Mouse (Mus musculus) stomach, postnatal 0 days (tissue): ENCODE results near the gene Pex7. TPM values are rescaled to one million over a fixed set of nuclear protein-coding genes. Genes with fewer than 3 reads are reported as not detected.

Source experiments
- ATAC-seq: fragments of 200-750 bp; cut with Nextera tagmentation; 2 replicates; pipeline ENCODE4 v1.8.0; 2017; ENCODE audit not compliant: low FRiP score, low TSS enrichment
- DNase-seq: peaks from one replicate; pipeline ENCODE4 v3.0.0-alpha.2; 2016; ENCODE audit warnings: low spot score
- H3K27ac ChIP-seq: fragments of 300-500 bp; sonication (generic); replicated peaks from 2 replicates; pipeline ENCODE4 v1.5.1; 2014; ENCODE audit warnings: mild to moderate bottlenecking, control low read depth
- H3K27me3 ChIP-seq: fragments of 300-500 bp; sonication (generic); 2 replicates; pipeline ENCODE4 v1.6.1; 2014; ENCODE audit warnings: low read length; ENCODE audit not compliant: control insufficient read depth, insufficient read depth
- H3K36me3 ChIP-seq: fragments of 300-500 bp; sonication (generic); 2 replicates; pipeline ENCODE4 v1.6.1; 2014; ENCODE audit warnings: low read length, mixed read lengths; ENCODE audit not compliant: control insufficient read depth, insufficient read depth
- H3K4me1 ChIP-seq: fragments of 300-500 bp; sonication (generic); replicated peaks from 2 replicates; pipeline ENCODE4 v1.6.1; 2014; ENCODE audit warnings: antibody characterized with exemption; ENCODE audit not compliant: control insufficient read depth, insufficient read depth
- H3K4me2 ChIP-seq: fragments of 300-500 bp; sonication (generic); replicated peaks from 2 replicates; pipeline ENCODE4 v1.6.1; 2014; ENCODE audit warnings: low read depth, mild to moderate bottlenecking, control low read depth, moderate library complexity
- H3K4me3 ChIP-seq: fragments of 300-500 bp; sonication (generic); 2 replicates; pipeline ENCODE4 v1.5.1; 2014; ENCODE audit warnings: low read depth, low read length, control low read depth
- H3K9ac ChIP-seq: fragments of 300-500 bp; sonication (generic); 2 replicates; pipeline ENCODE4 v1.6.1; 2014; ENCODE audit warnings: mild to moderate bottlenecking, low read length, control low read depth, mixed read lengths
- H3K9me3 ChIP-seq: fragments of 300-500 bp; sonication (generic); 2 replicates; pipeline ENCODE4 v1.6.1; 2016; ENCODE audit warnings: low read length; ENCODE audit not compliant: control insufficient read depth
- CTCF ChIP-seq: IDR thresholded peaks from 2 replicates; pipeline ENCODE4 v1.5.1; 2016; ENCODE audit warnings: antibody characterized with exemption, low read depth, mild to moderate bottlenecking, moderate library complexity
- EP300 ChIP-seq: optimal IDR thresholded peaks from 2 replicates; pipeline ENCODE3; 2016; ENCODE audit warnings: antibody characterized with exemption
- WGBS: fragments of 180-500 bp; shearing (Covaris S2); extraction: QIAGEN DNeasy Blood & Tissue Kit; methylation state at CpG from one replicate; pipeline ENCODE4 v1.1.7; 2014; 5-methylcytosine and 5-hydroxymethylcytosine counted together
- polyA plus RNA-seq: library from polyadenylated mRNA; unstranded; fragments of >200 nt; fragmentation: Nextera tagmentation; extraction: Ambion mirVana; gene quantifications from 2 replicates; pipeline ENCODE4 v1.2.1, GENCODE M21; 2015

Gene Pex7
- polyA plus RNA-seq, 1 experiment from 2014 or later: 56.0 TPM

GRCm38 (mm10) chr10:19941914-19942313 is 34.4 kb upstream of the Pex7 start:
- Histone ChIP-seq H3K9me3 (no peaks in the 10 kb centered on the region), H3K27me3 (no peaks in the 10 kb centered on the region), H3K4me3 (no peak overlapping the region), H3K27ac (no peak overlapping the region), H3K4me2 (no peak overlapping the region), H3K9ac (no peak overlapping the region), H3K4me1 (no peaks in the 10 kb centered on the region), H3K36me3 (no peaks in the 10 kb centered on the region)
- DNase-seq: peak; percentile 42
- TF ChIP-seq CTCF: no peak
- no peak for TF ChIP-seq EP300
- whole genome bisulfite sequencing: 68% methylated on average over 9 of the region's 9 CpGs
- ATAC-seq: peak; percentile 59; the same call in 1 of the 2 replicates

GRCm38 (mm10) chr10:19941063-19941462 is 33.6 kb upstream of the Pex7 start:
- no peaks in the 10 kb centered on the region for H3K36me3 ChIP-seq
- H3K4me1 ChIP-seq: no peaks in the 10 kb centered on the region
- TF ChIP-seq EP300 (no peak), CTCF (no peak)
- WGBS: 54% methylated on average over 6 of the region's 6 CpGs
- H3K9me3 ChIP-seq: no peaks in the 10 kb centered on the region
- no peak overlapping the region for H3K9ac ChIP-seq
- ATAC-seq: no peak
- H3K4me2 ChIP-seq: no peak overlapping the region
- H3K4me3 ChIP-seq: no peak overlapping the region
- H3K27ac ChIP-seq: no peak overlapping the region; the same call in 1 of the 2 replicates
- DNase-seq: no peak
- H3K27me3 ChIP-seq: no peaks in the 10 kb centered on the region

DNA sequence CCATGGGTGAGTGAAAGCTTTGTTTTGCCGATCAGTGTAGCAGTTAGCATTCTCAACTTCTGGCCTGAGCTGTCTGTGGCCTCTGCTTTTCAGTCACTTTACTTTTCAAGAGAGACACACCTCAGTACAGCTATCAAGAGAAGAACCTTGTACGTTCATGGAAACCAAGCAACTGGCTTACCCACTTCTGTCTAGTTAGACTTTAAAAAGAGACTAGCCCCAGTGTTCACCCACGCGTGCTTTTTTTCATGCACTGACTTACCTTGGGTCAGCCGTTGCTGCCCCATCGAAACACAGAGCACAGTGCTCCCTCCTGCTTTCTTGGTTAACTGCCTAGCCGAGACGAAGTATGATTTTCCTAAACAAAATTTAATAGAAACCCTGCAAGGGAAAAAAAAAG is 33.1 kb upstream of the Pex7 start:
- Histone ChIP-seq H3K4me1 (no peaks in the 10 kb centered on the region), H3K9ac (no peak overlapping the region), H3K36me3 (no peaks in the 10 kb centered on the region), H3K27me3 (no peaks in the 10 kb centered on the region), H3K4me3 (no peak overlapping the region), H3K4me2 (no peak overlapping the region), H3K27ac (no peak overlapping the region), H3K9me3 (no peaks in the 10 kb centered on the region)
- no peak for ATAC-seq
- no peak for TF ChIP-seq EP300
- no peak for TF ChIP-seq CTCF
- WGBS: 77% methylated on average over 8 of the region's 8 CpGs
- no peak for DNase-seq

GRCm38 (mm10) chr10:19940127-19940526 is 32.6 kb upstream of the Pex7 start:
- no peak overlapping the region for H3K4me2 ChIP-seq
- H3K27ac ChIP-seq: no peak overlapping the region
- no peak for DNase-seq
- H3K27me3 ChIP-seq: no peaks in the 10 kb centered on the region
- H3K9ac ChIP-seq: no peak overlapping the region
- no peak for TF ChIP-seq EP300
- no peak for TF ChIP-seq CTCF
- H3K9me3 ChIP-seq: no peaks in the 10 kb centered on the region
- no peak overlapping the region for H3K4me3 ChIP-seq
- no peak for ATAC-seq
- no peaks in the 10 kb centered on the region for H3K36me3 ChIP-seq
- WGBS: 90% methylated on average over 7 of the region's 7 CpGs
- no peaks in the 10 kb centered on the region for H3K4me1 ChIP-seq

DNA sequence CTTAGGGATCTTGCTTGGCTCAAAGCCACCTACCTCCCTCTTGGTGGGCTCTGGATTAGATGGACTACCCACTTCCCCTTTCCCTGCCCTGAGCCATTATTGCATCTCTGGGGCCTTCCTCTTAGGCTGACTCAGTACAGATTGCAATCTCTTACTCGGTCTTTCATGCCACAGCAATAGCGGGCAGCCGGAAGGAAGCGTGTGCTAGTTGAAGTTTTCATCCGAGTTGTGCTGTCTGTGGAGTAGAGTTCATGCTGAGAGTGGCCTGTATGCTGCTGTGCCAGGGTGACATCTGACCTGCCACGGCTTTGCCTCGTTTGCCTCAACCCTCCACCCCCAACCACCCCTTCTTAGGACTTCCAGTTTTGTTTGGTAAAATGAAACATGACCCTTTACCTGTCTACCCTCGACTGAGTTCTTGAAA is 31.8 kb upstream of the Pex7 start:
- no peak; the same call in 1 of the 2 replicates for ATAC-seq

DNA sequence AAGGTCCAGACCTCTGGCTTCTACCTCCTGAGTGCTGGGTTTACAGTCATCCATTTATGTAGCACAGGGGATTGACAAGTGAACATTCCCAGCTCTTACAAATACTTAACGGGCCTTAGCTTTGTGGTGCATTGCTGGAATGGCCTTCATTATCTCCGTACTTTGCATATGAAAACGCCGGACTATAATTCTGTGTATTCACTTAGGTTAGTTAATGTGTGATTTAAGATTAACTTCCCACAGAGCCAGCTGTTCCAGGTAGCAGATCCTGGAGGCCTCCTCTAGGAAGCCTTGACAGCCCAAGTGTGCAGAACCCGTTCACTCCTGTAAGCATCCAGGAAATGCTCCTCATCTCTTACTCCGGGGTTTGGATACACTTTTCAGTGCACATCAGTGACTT is 31.2 kb upstream of the Pex7 start:
- no peak overlapping the region for H3K27ac ChIP-seq
- no peaks in the 10 kb centered on the region for H3K9me3 ChIP-seq
- H3K27me3 ChIP-seq: no peaks in the 10 kb centered on the region
- TF ChIP-seq CTCF: no peak
- TF ChIP-seq EP300: no peak
- no peak overlapping the region for H3K4me2 ChIP-seq
- H3K4me1 ChIP-seq: no peaks in the 10 kb centered on the region
- no peak overlapping the region for H3K4me3 ChIP-seq
- H3K36me3 ChIP-seq: no peaks in the 10 kb centered on the region
- ATAC-seq (no peak), DNase-seq (no peak)
- no peak overlapping the region for H3K9ac ChIP-seq
- 68% methylated on average over 6 of the region's 6 CpGs for WGBS

More for the DNA sequence above, 31.8 kb upstream of the Pex7 start:
- H3K4me1 ChIP-seq: no peaks in the 10 kb centered on the region
- WGBS: 41% methylated on average over 8 of the region's 8 CpGs
- H3K4me2 ChIP-seq: no peak overlapping the region
- DNase-seq: no peak
- H3K36me3 ChIP-seq: no peaks in the 10 kb centered on the region
- H3K27me3 ChIP-seq: no peaks in the 10 kb centered on the region
- H3K27ac ChIP-seq: 0 out of 2 replicates have a peak overlapping the region, but pooled peaks have one; percentile 19
- H3K4me3 ChIP-seq: no peak overlapping the region
- no peaks in the 10 kb centered on the region for H3K9me3 ChIP-seq
- TF ChIP-seq EP300: no peak
- no peak overlapping the region for H3K9ac ChIP-seq
